Mouse (Mus musculus): ENCODE data around the gene D7Ertd443e. TPM values are rescaled to one million over a fixed set of nuclear protein-coding genes. Genes with fewer than 3 reads are reported as not detected.
A peak's percentile ranks its signal among the peaks of the same experiment; 100 is the strongest.

Gene D7Ertd443e
- polyA plus RNA-seq, 1 experiment from 2014 or later: 0.05 TPM

DNA sequence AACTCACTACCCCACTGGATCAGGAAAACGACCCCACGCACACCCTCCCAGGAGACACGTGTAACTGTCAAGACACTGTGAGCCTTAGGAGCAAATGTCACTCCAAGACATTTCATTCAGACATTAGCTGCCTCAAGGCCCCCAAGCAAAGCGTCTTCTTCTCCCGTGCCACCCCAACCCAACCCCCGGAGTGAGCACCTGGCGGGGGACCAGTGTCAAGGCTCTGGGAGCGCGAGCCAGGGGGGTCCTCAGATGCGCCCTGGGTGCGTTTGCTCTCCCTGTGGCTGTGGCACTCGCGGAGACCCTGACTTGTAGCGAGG, 161.1 kb downstream of the D7Ertd443e start:
- Histone ChIP-seq H3K36me3 (ENCODE audit: poor library complexity, severe bottlenecking) (no peaks in the 10 kb centered on the region), H3K4me3 (peak overlapping the region; percentile 67), H3K4me1 (peaks cover 20% of the 10 kb centered on the region), H3K27me3 (peaks cover 19% of the 10 kb centered on the region), H3K27ac (no peak overlapping the region), H3K9me3 (replicated peaks) (no peaks in the 10 kb centered on the region), H3K9ac (peak overlapping the region; percentile 73), H3K4me2 (peak overlapping the region; percentile 94)
- ATAC-seq: no peak; the same call in 1 of the 2 replicates
- WGBS: 1% methylated on average over 14 of the region's 14 CpGs

DNA sequence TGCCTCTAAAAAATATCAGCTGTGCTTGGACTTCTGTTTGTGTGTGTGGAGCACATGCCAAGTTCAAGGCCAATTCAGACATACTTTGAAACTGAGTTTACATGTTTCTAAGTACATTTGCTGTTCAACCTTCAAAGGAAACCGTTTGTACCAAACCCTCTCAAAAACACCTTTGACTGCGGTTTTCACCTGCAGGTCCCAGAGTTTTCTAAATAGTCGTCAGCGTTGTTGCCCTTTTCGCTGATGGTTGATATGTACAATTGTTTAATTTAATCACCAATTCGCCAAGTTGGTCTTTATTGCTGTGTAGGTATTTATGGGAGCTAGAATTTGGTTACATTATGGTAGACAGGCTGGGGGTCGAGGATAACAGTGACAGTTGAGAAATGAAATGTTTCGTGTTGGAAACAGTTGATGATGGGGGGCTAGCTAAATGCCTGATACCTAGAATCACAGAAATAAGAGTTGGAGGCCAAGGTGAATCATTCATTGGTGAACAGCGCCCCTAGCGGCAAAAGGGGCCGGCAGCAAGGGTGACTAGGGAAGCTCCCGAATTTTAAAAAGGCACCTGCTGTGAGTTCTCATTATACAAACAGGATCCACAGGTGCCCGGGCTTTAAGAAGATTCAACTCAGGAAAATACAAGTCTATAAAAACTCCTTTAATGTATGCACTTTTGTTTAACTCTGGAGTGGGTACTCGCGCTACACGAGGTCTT, 161.9 kb downstream of the D7Ertd443e start:
- Histone ChIP-seq H3K4me1 (peaks cover 20% of the 10 kb centered on the region), H3K4me3 (peak overlapping the region; percentile 67), H3K9me3 (replicated peaks) (no peaks in the 10 kb centered on the region), H3K4me2 (peak overlapping the region; percentile 94), H3K27me3 (peaks cover 19% of the 10 kb centered on the region), H3K9ac (no peak overlapping the region), H3K36me3 (ENCODE audit: poor library complexity, severe bottlenecking) (no peaks in the 10 kb centered on the region), H3K27ac (no peak overlapping the region)
- WGBS: 29% methylated on average over 16 of the region's 16 CpGs
- ATAC-seq: peak; percentile 42; the same call in 1 of the 2 replicates

Other genes starting within 250 kb of the D7Ertd443e start
- gene Adam12, start 153.5 kb downstream of the D7Ertd443e start, polyA plus RNA-seq (2015; fragmentation: Nextera tagmentation; extraction: Ambion mirVana): 1.3 and 1.4 TPM in 2 replicates